ENCODE assay signal across 25 mouse cellular contexts in genomic region chr7:133447079-133447478, GRCm38 (mm10).
DNase-seq lines count a peak whose midpoint lies in the region; ATAC-seq and TF ChIP-seq lines count a peak whose summit lies in the region.
"Had no signal": no experiment of that assay in that cellular context is flagged by ENCODE, and none has a peak within 500 bp of the region (broad histone marks: within the 10 kb centered on the region; RNA-seq: fewer than 3 reads in every experiment).

No protein-coding gene starts in this region.

- 39% methylated on average over 2 of the region's 2 CpGs for WGBS in heart, embryonic 10.5 days
- 14% methylated on average over 2 of the region's 2 CpGs for WGBS in kidney, embryonic 15.5 days

- TF ChIP-seq CTCF in E14TG2a.4 (conservative IDR thresholded peaks at IDR 0.05; ENCODE audit: low read length), result no peak

- H3K27me3 ChIP-seq in heart, embryonic 10.5 days (ENCODE audit: insufficient read depth, poor library complexity, severe bottlenecking), result no peaks in the 10 kb centered on the region
- H3K27me3 ChIP-seq in kidney, embryonic 15.5 days, result no peaks in the 10 kb centered on the region
- H3K27me3 ChIP-seq in E14TG2a.4 (ENCODE audit: insufficient read depth, low read length), result no peaks in the 10 kb centered on the region
- H3K27me3 ChIP-seq: embryonic facial prominence, embryonic 12.5 days; forebrain, embryonic 13.5 days; forebrain, embryonic 15.5 days; Patski had no signal

- no peak overlapping the region for H3K4me2 ChIP-seq in kidney, embryonic 15.5 days
- H3K4me2 ChIP-seq: embryonic facial prominence, embryonic 12.5 days; forebrain, embryonic 13.5 days; forebrain, embryonic 15.5 days had no signal

- H3K27ac ChIP-seq in heart, embryonic 10.5 days, result no peak overlapping the region
- 0 out of 2 replicates have a peak overlapping the region, but pooled peaks have one; percentile 2 for H3K27ac ChIP-seq in kidney, embryonic 15.5 days
- H3K27ac ChIP-seq: embryonic facial prominence, embryonic 10.5 days; embryonic facial prominence, embryonic 12.5 days; forebrain, embryonic 13.5 days; forebrain, embryonic 15.5 days had no signal

- no peak overlapping the region for H3K9ac ChIP-seq in kidney, embryonic 15.5 days
- H3K9ac ChIP-seq: embryonic facial prominence, embryonic 12.5 days; forebrain, embryonic 13.5 days; forebrain, embryonic 15.5 days; forebrain, postnatal 0 days had no signal

- 0 out of 2 replicates have a peak, but pooled peaks cover 4% of the 10 kb centered on the region for H3K4me1 ChIP-seq in heart, embryonic 10.5 days
- peaks cover 16% of the 10 kb centered on the region for H3K4me1 ChIP-seq in kidney, embryonic 15.5 days
- peaks cover 18% of the 10 kb centered on the region for H3K4me1 ChIP-seq in E14TG2a.4 (replicated peaks; ENCODE audit: low read depth, low read length)
- H3K4me1 ChIP-seq: embryonic facial prominence, embryonic 12.5 days had no signal

- ATAC-seq in kidney, embryonic 15.5 days (replicated peaks; ENCODE audit: low FRiP score), result peak; percentile 60; the same call in 1 of the 2 replicates
- no peak for ATAC-seq in megakaryocyte-erythroid progenitor cell, adult 5-6 weeks (replicated peaks; ENCODE audit: low FRiP score, low TSS enrichment, poor library complexity, severe bottlenecking)
- ATAC-seq: CD4-positive, CD25-positive, alpha-beta regulatory T cell, adult 4 months; forebrain, embryonic 13.5 days; forebrain, embryonic 15.5 days; forebrain, postnatal 0 days; Patski had no signal

- DNase-seq in heart, adult 11 months, result peak; percentile 52
- DNase-seq in heart, embryonic 10.5 days (ENCODE audit: low spot score), result no peak
- DNase-seq in kidney, postnatal 4 days, result no peak
- DNase-seq in R1 (ENCODE audit: low read depth, low spot score), result peak; percentile 10
- DNase-seq in retina, postnatal 1 day, result no peak
- DNase-seq: adrenal gland, adult 2 months; adrenal gland, postnatal 10 days; adrenal gland, postnatal 25 days; B cell, adult 2 months; cerebellum, adult 11 months; cerebellum, adult 18-20 months; cerebellum, adult 8-10 months; cerebellum, postnatal 10 days; cerebellum, postnatal 25 days; forebrain, postnatal 0 days had no signal

- H3K4me3 ChIP-seq in heart, embryonic 10.5 days, result no peak overlapping the region
- H3K4me3 ChIP-seq in kidney, embryonic 15.5 days (replicated peaks), result no peak overlapping the region
- H3K4me3 ChIP-seq in E14TG2a.4 (replicated peaks; ENCODE audit: low read length), result 0 out of 2 replicates have a peak overlapping the region, but pooled peaks have one; percentile 17
- H3K4me3 ChIP-seq: embryonic facial prominence, embryonic 10.5 days; embryonic facial prominence, embryonic 12.5 days; forebrain, embryonic 13.5 days; forebrain, embryonic 15.5 days had no signal

- H3K9me3 ChIP-seq in heart, embryonic 10.5 days, result no peaks in the 10 kb centered on the region
- H3K9me3 ChIP-seq in kidney, embryonic 15.5 days (replicated peaks), result no peaks in the 10 kb centered on the region
- peaks cover 29% of the 10 kb centered on the region for H3K9me3 ChIP-seq in E14TG2a.4 (ENCODE audit: low read length)
- H3K9me3 ChIP-seq: embryonic facial prominence, embryonic 10.5 days; embryonic facial prominence, embryonic 12.5 days; forebrain, embryonic 13.5 days; forebrain, embryonic 15.5 days had no signal

- no peaks in the 10 kb centered on the region for H3K36me3 ChIP-seq in heart, embryonic 10.5 days
- H3K36me3 ChIP-seq in kidney, embryonic 15.5 days, result no peaks in the 10 kb centered on the region
- H3K36me3 ChIP-seq in E14TG2a.4 (ENCODE audit: insufficient read depth, low read length), result peaks cover 8% of the 10 kb centered on the region; the same call in 1 of the 2 replicates
- H3K36me3 ChIP-seq: embryonic facial prominence, embryonic 10.5 days; embryonic facial prominence, embryonic 12.5 days; forebrain, embryonic 15.5 days; G1E had no signal

Comparison
In these comparisons a context has a peak if more than half of its experiments do, and no peak if none do; other contexts are left out.
1. DNase-seq: peak in heart, adult 11 months (single experiment) and R1 (single experiment); none in heart, embryonic 10.5 days (single experiment), kidney, postnatal 4 days (0 of 2) and retina, postnatal 1 day (single experiment).